In the genomic region with DNA sequence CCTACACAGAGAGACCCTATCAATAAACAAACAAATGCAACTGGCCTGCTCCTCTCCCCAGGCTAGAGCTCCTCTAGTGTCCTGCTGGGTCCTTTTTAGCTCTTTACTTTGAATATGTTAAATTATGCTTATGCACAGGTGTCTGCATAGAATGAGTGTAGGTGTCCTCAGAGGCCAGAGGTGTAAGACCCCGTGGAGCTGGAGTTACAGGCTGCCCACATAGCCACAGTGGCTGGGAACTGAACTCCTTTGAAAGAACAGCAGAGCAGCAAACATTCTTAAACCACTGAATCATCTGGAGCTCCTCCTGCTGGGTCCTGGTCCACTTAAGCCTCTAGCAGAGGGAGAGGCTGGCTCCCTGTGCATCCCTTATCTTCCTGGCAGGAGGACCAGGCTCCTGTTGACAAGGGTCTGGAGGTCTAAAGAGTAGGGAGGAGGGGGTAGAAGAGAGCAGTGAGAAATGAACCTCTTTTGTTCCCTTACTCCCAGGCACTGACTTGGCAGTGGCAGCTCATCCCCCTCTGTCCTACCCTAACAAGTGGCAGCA, we compare ENCODE assay signal across 23 mouse cellular contexts. TPM values are rescaled to one million over a fixed set of nuclear protein-coding genes. Genes with fewer than 3 reads are reported as not detected.
DNase-seq lines count a peak whose midpoint lies in the region; ATAC-seq and TF ChIP-seq lines count a peak whose summit lies in the region.
"Had no signal": no experiment of that assay in that cellular context is flagged by ENCODE, and none has a peak within 500 bp of the region (broad histone marks: within the 10 kb centered on the region; RNA-seq: fewer than 3 reads in every experiment).

No protein-coding gene starts in this region.

- WGBS in heart, embryonic 11.5 days (ENCODE audit: insufficient replicate concordance): 11% methylated on average over 1 of the region's 1 CpGs
- 13% methylated on average over 1 of the region's 1 CpGs for WGBS in heart, embryonic 13.5 days

- no peaks in the 10 kb centered on the region for H3K9me3 ChIP-seq in heart, embryonic 11.5 days (replicated peaks; ENCODE audit: control insufficient read depth, low read length)
- no peaks in the 10 kb centered on the region for H3K9me3 ChIP-seq in E14TG2a.4 (ENCODE audit: low read length)
- no peaks in the 10 kb centered on the region for H3K9me3 ChIP-seq in heart, embryonic 13.5 days
- H3K9me3 ChIP-seq: embryonic facial prominence, embryonic 13.5 days; hindbrain, embryonic 10.5 days; limb, embryonic 15.5 days; liver, embryonic 15.5 days; midbrain, embryonic 15.5 days had no signal

- H3K27me3 ChIP-seq in heart, embryonic 11.5 days (ENCODE audit: control insufficient read depth, insufficient read depth, low read length): no peaks in the 10 kb centered on the region
- H3K27me3 ChIP-seq in E14TG2a.4 (ENCODE audit: insufficient read depth, low read length): no peaks in the 10 kb centered on the region
- no peaks in the 10 kb centered on the region for H3K27me3 ChIP-seq in heart, embryonic 13.5 days (replicated peaks)
- H3K27me3 ChIP-seq: embryonic facial prominence, embryonic 13.5 days; limb, embryonic 15.5 days; liver, embryonic 15.5 days; midbrain, embryonic 15.5 days had no signal

- H3K4me1 ChIP-seq in heart, embryonic 11.5 days (ENCODE audit: control insufficient read depth, insufficient read depth, low read length): peaks cover 12% of the 10 kb centered on the region
- peaks cover 89% of the 10 kb centered on the region for H3K4me1 ChIP-seq in E14TG2a.4 (replicated peaks; ENCODE audit: low read depth, low read length)
- H3K4me1 ChIP-seq in heart, embryonic 13.5 days: peaks cover 24% of the 10 kb centered on the region
- H3K4me1 ChIP-seq: liver, embryonic 15.5 days had no signal

- DNase-seq in heart, postnatal 14 days: no peak
- DNase-seq in Muller cell, postnatal 12 days (ENCODE audit: inconsistent ontology term): peak; percentile 73
- DNase-seq in B cell, adult 2 months: no peak
- no peak for DNase-seq in gastrocnemius, postnatal 25 days
- DNase-seq in ovary, postnatal 14 days (ENCODE audit: low spot score): no peak
- DNase-seq: adrenal gland, postnatal 14 days; cerebellum, adult 11 months; cerebellum, postnatal 10 days; kidney, adult 18-20 months; right cerebral cortex, adult 18-20 months; thymus, postnatal 25 days had no signal

- H3K27ac ChIP-seq in heart, embryonic 11.5 days (ENCODE audit: low read depth, low read length): no peak overlapping the region
- H3K27ac ChIP-seq in heart, embryonic 13.5 days (replicated peaks): peak overlapping the region; percentile 10; the same call in 1 of the 2 replicates
- H3K27ac ChIP-seq: embryonic facial prominence, embryonic 13.5 days; kidney, postnatal 0 days; limb, embryonic 15.5 days; liver, embryonic 15.5 days; macrophage; midbrain, embryonic 15.5 days had no signal

- H3K36me3 ChIP-seq in heart, embryonic 11.5 days (ENCODE audit: control insufficient read depth, insufficient read depth, low read length): no peaks in the 10 kb centered on the region
- peaks cover 96% of the 10 kb centered on the region for H3K36me3 ChIP-seq in E14TG2a.4 (ENCODE audit: insufficient read depth, low read length)
- H3K36me3 ChIP-seq in heart, embryonic 13.5 days: no peaks in the 10 kb centered on the region
- H3K36me3 ChIP-seq: liver, embryonic 15.5 days; midbrain, embryonic 15.5 days had no signal

- intact Hi-C loops in heart, postnatal 14 days (cut with DNase I): no loop called here

- 0 out of 2 replicates have a peak, but pooled peaks have one; percentile 56 for ATAC-seq in heart, embryonic 11.5 days (replicated peaks; ENCODE audit: insufficient number of reproducible peaks, low FRiP score, low TSS enrichment)
- peak; percentile 21; the same call in 1 of the 2 replicates for ATAC-seq in heart, embryonic 13.5 days (ENCODE audit: extremely low read depth, insufficient number of reproducible peaks, low FRiP score, low TSS enrichment)
- ATAC-seq: activated CD4-positive, CD25-positive, alpha-beta regulatory T cell, adult 4 months; midbrain, embryonic 15.5 days had no signal

- TF ChIP-seq CTCF in E14TG2a.4 (conservative IDR thresholded peaks at IDR 0.05; ENCODE audit: low read length): no peak

- no peak overlapping the region for H3K4me3 ChIP-seq in heart, embryonic 11.5 days (ENCODE audit: low read depth, low read length)
- 0 out of 2 replicates have a peak overlapping the region, but pooled peaks have one; percentile 27 for H3K4me3 ChIP-seq in E14TG2a.4 (replicated peaks; ENCODE audit: low read length)
- no peak overlapping the region for H3K4me3 ChIP-seq in heart, embryonic 13.5 days
- H3K4me3 ChIP-seq: embryonic facial prominence, embryonic 13.5 days; hindbrain, embryonic 10.5 days; limb, embryonic 15.5 days; liver, embryonic 15.5 days; midbrain, embryonic 15.5 days had no signal

- no peak overlapping the region for H3K4me2 ChIP-seq in heart, embryonic 11.5 days
- H3K4me2 ChIP-seq in heart, embryonic 13.5 days: no peak overlapping the region
- H3K4me2 ChIP-seq: embryonic facial prominence, embryonic 13.5 days; limb, embryonic 15.5 days; liver, embryonic 15.5 days; midbrain, embryonic 15.5 days had no signal

- H3K9ac ChIP-seq in heart, embryonic 11.5 days (ENCODE audit: low read depth, low read length): no peak overlapping the region
- H3K9ac ChIP-seq in heart, embryonic 13.5 days: 0 out of 2 replicates have a peak overlapping the region, but pooled peaks have one; percentile 11
- H3K9ac ChIP-seq: embryonic facial prominence, embryonic 13.5 days; limb, embryonic 15.5 days; liver, embryonic 15.5 days; midbrain, embryonic 15.5 days had no signal

RNA-seq across cellular contexts. Expression of gene Gli2, which starts 49.5 kb away (rescaled TPM):
- 3.3 and 4.1 TPM in 2 replicates for polyA plus RNA-seq in heart, embryonic 11.5 days (2014; fragmentation: Nextera tagmentation; extraction: Ambion mirVana)
- total RNA-seq in heart, postnatal 14 days (2021): 1 to 10 TPM; 1.7 to 2.1 TPM
- polyA plus RNA-seq in heart, embryonic 13.5 days (2015; fragmentation: Nextera tagmentation; extraction: Ambion mirVana): 3.1 and 3.3 TPM in 2 replicates
- 1 to 10 TPM; 1.4 to 1.5 TPM for total RNA-seq in gastrocnemius, postnatal 25 days (2021)
- total RNA-seq: granulocyte monocyte progenitor cell, adult 5-6 weeks had no signal
- polyA plus RNA-seq: activated CD4-positive, CD25-positive, alpha-beta regulatory T cell, adult 4 months; macrophage had no signal
